Mouse (Mus musculus): ENCODE measurements around the gene Lrrc18. TPM values are rescaled to one million over a fixed set of nuclear protein-coding genes. Genes with fewer than 3 reads are reported as not detected.

Gene Lrrc18
- polyA plus RNA-seq, 1 experiment from 2014 or later, result 0.30 TPM

GRCm38 (mm10) chr14:33033424-33033823 lies 42.2 kb downstream of the Lrrc18 start:
- no peaks in the 10 kb centered on the region for H3K4me1 ChIP-seq (ENCODE audit: control insufficient read depth, insufficient read depth, low read length)
- no peak for ATAC-seq (ENCODE audit: insufficient read depth, low FRiP score)
- WGBS, result 41% methylated on average over 6 of the region's 6 CpGs
- no peak overlapping the region for H3K27ac ChIP-seq (ENCODE audit: low read length)
- no peak overlapping the region for H3K9ac ChIP-seq (ENCODE audit: low read length)
- H3K9me3 ChIP-seq (replicated peaks; ENCODE audit: control insufficient read depth, low read length), result no peaks in the 10 kb centered on the region
- no peaks in the 10 kb centered on the region for H3K27me3 ChIP-seq (ENCODE audit: control insufficient read depth, insufficient read depth, low read length)
- no peaks in the 10 kb centered on the region for H3K36me3 ChIP-seq (ENCODE audit: control insufficient read depth, insufficient read depth, low read length)
- no peak overlapping the region for H3K4me3 ChIP-seq (replicated peaks; ENCODE audit: low read length)
- H3K4me2 ChIP-seq (ENCODE audit: low read depth, low read length), result no peak overlapping the region

GRCm38 (mm10) chr14:33035386-33035785 lies 44.2 kb downstream of the Lrrc18 start:
- no peaks in the 10 kb centered on the region for H3K27me3 ChIP-seq (ENCODE audit: control insufficient read depth, insufficient read depth, low read length)
- no peak overlapping the region for H3K4me3 ChIP-seq (replicated peaks; ENCODE audit: low read length)
- H3K27ac ChIP-seq (ENCODE audit: low read length), result no peak overlapping the region
- H3K9ac ChIP-seq (ENCODE audit: low read length), result no peak overlapping the region
- ATAC-seq (ENCODE audit: insufficient read depth, low FRiP score), result no peak
- no peaks in the 10 kb centered on the region for H3K4me1 ChIP-seq (ENCODE audit: control insufficient read depth, insufficient read depth, low read length)
- H3K9me3 ChIP-seq (replicated peaks; ENCODE audit: control insufficient read depth, low read length), result no peaks in the 10 kb centered on the region
- no peaks in the 10 kb centered on the region for H3K36me3 ChIP-seq (ENCODE audit: control insufficient read depth, insufficient read depth, low read length)
- 58% methylated on average over 5 of the region's 5 CpGs for WGBS
- no peak overlapping the region for H3K4me2 ChIP-seq (ENCODE audit: low read depth, low read length)

GRCm38 (mm10) chr14:33036811-33037210 lies 45.6 kb downstream of the Lrrc18 start:
- 54% methylated on average over 3 of the region's 3 CpGs for WGBS

GRCm38 (mm10) chr14:33045217-33045616 lies 54.0 kb downstream of the Lrrc18 start:
- ATAC-seq (ENCODE audit: insufficient read depth, low FRiP score), result no peak
- 80% methylated on average over 3 of the region's 3 CpGs for WGBS

More at GRCm38 (mm10) chr14:33036811-33037210, 45.6 kb downstream of the Lrrc18 start:
- Histone ChIP-seq H3K27me3 (ENCODE audit: control insufficient read depth, insufficient read depth, low read length) (no peaks in the 10 kb centered on the region), H3K4me3 (replicated peaks; ENCODE audit: low read length) (no peak overlapping the region), H3K36me3 (ENCODE audit: control insufficient read depth, insufficient read depth, low read length) (no peaks in the 10 kb centered on the region), H3K9ac (ENCODE audit: low read length) (no peak overlapping the region), H3K4me2 (ENCODE audit: low read depth, low read length) (no peak overlapping the region), H3K27ac (ENCODE audit: low read length) (no peak overlapping the region), H3K9me3 (replicated peaks; ENCODE audit: control insufficient read depth, low read length) (no peaks in the 10 kb centered on the region), H3K4me1 (ENCODE audit: control insufficient read depth, insufficient read depth, low read length) (no peaks in the 10 kb centered on the region)
- no peak for ATAC-seq (ENCODE audit: insufficient read depth, low FRiP score)

GRCm38 (mm10) chr14:33053441-33053840 lies 62.3 kb downstream of the Lrrc18 start:
- no peak overlapping the region for H3K9ac ChIP-seq (ENCODE audit: low read length)
- no peak overlapping the region for H3K27ac ChIP-seq (ENCODE audit: low read length)
- no peaks in the 10 kb centered on the region for H3K36me3 ChIP-seq (ENCODE audit: control insufficient read depth, insufficient read depth, low read length)
- H3K27me3 ChIP-seq (ENCODE audit: control insufficient read depth, insufficient read depth, low read length), result no peaks in the 10 kb centered on the region
- H3K4me3 ChIP-seq (replicated peaks; ENCODE audit: low read length), result no peak overlapping the region
- H3K9me3 ChIP-seq (replicated peaks; ENCODE audit: control insufficient read depth, low read length), result no peaks in the 10 kb centered on the region
- ATAC-seq (ENCODE audit: insufficient read depth, low FRiP score), result no peak
- H3K4me1 ChIP-seq (ENCODE audit: control insufficient read depth, insufficient read depth, low read length), result no peaks in the 10 kb centered on the region
- no peak overlapping the region for H3K4me2 ChIP-seq (ENCODE audit: low read depth, low read length)
- WGBS, result 55% methylated on average over 8 of the region's 8 CpGs

More at GRCm38 (mm10) chr14:33045217-33045616, 54.0 kb downstream of the Lrrc18 start:
- Histone ChIP-seq H3K4me3 (replicated peaks; ENCODE audit: low read length) (no peak overlapping the region), H3K9me3 (replicated peaks; ENCODE audit: control insufficient read depth, low read length) (no peaks in the 10 kb centered on the region), H3K27me3 (ENCODE audit: control insufficient read depth, insufficient read depth, low read length) (no peaks in the 10 kb centered on the region), H3K27ac (ENCODE audit: low read length) (no peak overlapping the region), H3K4me1 (ENCODE audit: control insufficient read depth, insufficient read depth, low read length) (no peaks in the 10 kb centered on the region), H3K4me2 (ENCODE audit: low read depth, low read length) (no peak overlapping the region), H3K9ac (ENCODE audit: low read length) (no peak overlapping the region), H3K36me3 (ENCODE audit: control insufficient read depth, insufficient read depth, low read length) (no peaks in the 10 kb centered on the region)

- Histone ChIP-seq H3K4me1 (ENCODE audit: control insufficient read depth, insufficient read depth, low read length) (no peaks in the 10 kb centered on the region), H3K27me3 (ENCODE audit: control insufficient read depth, insufficient read depth, low read length) (no peaks in the 10 kb centered on the region), H3K27ac (ENCODE audit: low read length) (no peak overlapping the region), H3K4me2 (ENCODE audit: low read depth, low read length) (no peak overlapping the region), H3K9me3 (replicated peaks; ENCODE audit: control insufficient read depth, low read length) (no peaks in the 10 kb centered on the region), H3K36me3 (ENCODE audit: control insufficient read depth, insufficient read depth, low read length) (no peaks in the 10 kb centered on the region), H3K9ac (ENCODE audit: low read length) (no peak overlapping the region), H3K4me3 (replicated peaks; ENCODE audit: low read length) (no peak overlapping the region)
- 90% methylated on average over 7 of the region's 7 CpGs for WGBS
- no peak for ATAC-seq (ENCODE audit: insufficient read depth, low FRiP score)
These were observed 67.9 kb downstream of the Lrrc18 start for GRCm38 (mm10) chr14:33058881-33059660.

- H3K4me2 ChIP-seq (ENCODE audit: low read depth, low read length), result no peak overlapping the region
- 81% methylated on average over 5 of the region's 5 CpGs for WGBS
- no peak overlapping the region for H3K9ac ChIP-seq (ENCODE audit: low read length)
- H3K36me3 ChIP-seq (ENCODE audit: control insufficient read depth, insufficient read depth, low read length), result no peaks in the 10 kb centered on the region
- ATAC-seq (ENCODE audit: insufficient read depth, low FRiP score), result no peak
- H3K27ac ChIP-seq (ENCODE audit: low read length), result no peak overlapping the region
- 0 out of 2 replicates have a peak, but pooled peaks cover 3% of the 10 kb centered on the region for H3K9me3 ChIP-seq (replicated peaks; ENCODE audit: control insufficient read depth, low read length)
- no peak overlapping the region for H3K4me3 ChIP-seq (replicated peaks; ENCODE audit: low read length)
- H3K27me3 ChIP-seq (ENCODE audit: control insufficient read depth, insufficient read depth, low read length), result no peaks in the 10 kb centered on the region
- H3K4me1 ChIP-seq (ENCODE audit: control insufficient read depth, insufficient read depth, low read length), result no peaks in the 10 kb centered on the region
These were observed 71.8 kb downstream of the Lrrc18 start for GRCm38 (mm10) chr14:33062996-33063395.

Other genes with a start within 250 kb of the Lrrc18 start
- 1.5 and 1.6 TPM in 2 replicates for gene Tmem273, start 205.4 kb upstream of the Lrrc18 start, polyA plus RNA-seq (2015; fragmentation: Nextera tagmentation; extraction: Ambion mirVana)
- 0.05 TPM in 1 of 2 replicates, not detected in the other for gene Fam170b, start 157.4 kb upstream of the Lrrc18 start, polyA plus RNA-seq (2015; fragmentation: Nextera tagmentation; extraction: Ambion mirVana)
- 38.5 and 38.6 TPM in 2 replicates for gene Vstm4, start 134.6 kb upstream of the Lrrc18 start, polyA plus RNA-seq (2015; fragmentation: Nextera tagmentation; extraction: Ambion mirVana)
- 0.35 and 1.4 TPM in 2 replicates for gene Wdfy4, start 194.1 kb downstream of the Lrrc18 start, polyA plus RNA-seq (2015; fragmentation: Nextera tagmentation; extraction: Ambion mirVana)
- gene Arhgap22, start 222.6 kb downstream of the Lrrc18 start, polyA plus RNA-seq (2015; fragmentation: Nextera tagmentation; extraction: Ambion mirVana), result 6.1 and 6.7 TPM in 2 replicates

All from stomach, embryonic 16.5 days (tissue).